Mouse (Mus musculus) ES-CJ7 (cell line): ENCODE data around the gene Cngb1.
"Not testable (repeated sequence)": the region's sequence is repeated elsewhere in the genome, so short reads cannot be mapped to it uniquely, and the experiment has no call there.

Experiments
- DNase-seq: peaks from one replicate; pipeline ENCODE4 v3.0.0; 2011; ENCODE audit warnings: low read depth, low spot score

The Cngb1 gene

DNA sequence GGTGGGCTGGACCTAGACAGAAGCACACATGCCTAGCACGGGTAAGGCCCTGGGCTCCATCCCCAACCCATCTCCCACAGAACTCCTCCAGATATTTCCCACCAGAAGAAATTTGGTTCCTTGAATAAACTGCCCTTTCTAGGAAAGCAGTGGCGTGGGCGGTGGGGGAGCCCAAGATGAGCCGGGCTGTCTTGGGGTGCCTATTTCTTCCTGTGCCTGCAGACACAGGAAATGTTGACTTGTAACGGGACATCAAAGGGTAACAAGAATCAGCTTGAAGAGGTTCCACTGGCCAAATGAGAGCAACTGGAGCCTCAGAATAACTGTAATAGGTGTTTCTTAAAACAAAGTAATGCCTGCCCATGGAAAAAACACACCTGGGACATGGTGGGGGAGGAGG, 59.1 kb downstream of the Cngb1 start:
- DNase-seq: no peak

DNA sequence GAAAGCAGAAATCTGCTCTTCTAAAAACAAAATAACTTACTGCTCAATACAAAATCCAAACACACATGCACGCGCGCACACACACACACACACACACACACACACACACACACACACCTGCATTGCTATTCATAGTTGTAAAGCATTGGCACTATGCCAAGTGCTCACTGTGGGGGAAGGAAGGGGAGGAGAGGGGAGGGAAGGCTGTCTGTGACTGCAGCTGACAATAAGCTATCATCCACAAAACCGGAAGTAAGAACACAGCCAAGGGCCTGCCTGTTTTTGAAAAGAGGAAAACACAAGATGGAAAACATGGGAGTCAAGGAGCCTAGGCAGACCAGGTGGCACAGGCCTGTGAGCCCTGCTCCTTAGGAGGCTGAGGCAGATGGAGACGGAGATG, 61.2 kb downstream of the Cngb1 start:
- DNase-seq: no peak

DNA sequence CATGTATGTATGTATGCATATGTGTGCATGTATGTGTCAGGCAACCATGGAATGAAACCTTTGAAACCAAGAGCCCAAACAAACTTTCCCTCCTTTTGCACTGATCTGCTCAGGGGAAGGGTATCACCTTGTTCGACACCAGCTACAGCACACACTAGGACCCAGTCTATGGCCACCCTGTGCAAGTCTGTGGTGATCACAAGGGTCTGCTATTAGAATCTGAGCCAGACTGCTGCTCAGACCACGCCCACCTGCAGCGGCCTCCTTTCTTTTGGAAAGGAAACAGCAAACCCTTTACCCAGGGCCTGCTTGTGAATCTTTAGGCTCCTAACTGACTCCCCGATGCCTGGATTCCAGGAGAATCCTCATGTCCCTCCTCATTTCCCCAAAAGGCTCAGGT, 62.5 kb downstream of the Cngb1 start:
- DNase-seq: no peak

DNA sequence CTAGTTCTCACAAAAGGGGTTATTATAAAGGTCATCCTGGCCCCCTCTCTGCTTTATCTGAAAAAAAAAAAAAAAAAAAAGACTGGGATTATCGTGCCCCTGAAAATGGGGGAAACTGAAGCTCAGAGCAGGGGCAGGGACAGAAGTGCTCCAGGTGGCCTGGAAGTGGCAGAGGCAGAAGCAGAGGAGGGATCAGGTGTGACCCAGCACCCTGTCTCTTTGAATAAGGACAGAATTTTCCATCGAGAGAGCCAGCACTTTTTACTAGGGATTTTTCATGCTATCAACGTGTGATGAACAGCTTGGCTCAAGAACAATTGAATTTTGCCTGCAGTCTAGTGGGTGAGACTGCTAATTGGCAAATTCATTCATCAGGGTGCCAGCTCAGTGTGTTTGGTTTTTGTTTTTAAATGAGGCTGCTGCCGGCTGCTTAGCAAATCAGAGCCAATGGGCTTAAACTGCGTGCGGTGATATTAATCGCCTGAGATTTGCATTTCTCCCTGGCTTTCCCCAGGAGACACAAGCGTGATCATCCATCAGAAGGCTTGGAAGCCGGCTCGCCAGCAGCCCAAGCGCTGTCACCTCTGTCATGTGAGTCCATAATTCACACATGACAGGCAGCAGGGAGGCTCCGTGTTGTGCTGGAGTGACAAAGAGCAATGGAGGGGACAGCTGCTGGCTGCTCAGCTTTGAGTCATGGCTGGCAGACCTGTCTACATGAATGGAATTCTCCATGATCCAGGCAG, 63.4 kb downstream of the Cngb1 start:
- no peak for DNase-seq

GRCm38 (mm10) chr8:95242099-95242825, 64.1 kb downstream of the Cngb1 start:
- DNase-seq: peak; percentile 38

DNA sequence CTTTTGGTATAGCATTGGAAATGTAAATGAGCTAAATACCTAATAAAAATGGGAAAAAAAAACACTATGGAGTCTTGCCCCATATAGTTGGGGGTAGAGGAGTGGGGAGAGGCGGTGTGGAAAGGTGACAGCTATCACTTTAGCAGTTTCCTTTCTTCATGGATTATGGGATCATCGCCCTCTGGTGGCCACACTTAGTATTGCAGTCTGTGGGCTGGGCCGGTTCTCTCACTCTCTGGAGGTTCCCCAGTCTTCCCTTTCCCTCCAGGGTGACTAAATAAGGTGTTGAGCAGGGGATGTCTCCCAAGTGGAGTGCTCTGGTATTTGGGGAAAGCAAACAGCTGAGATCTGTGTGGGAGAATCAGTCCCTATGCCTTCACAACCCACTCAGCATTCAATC, 70.7 kb downstream of the Cngb1 start:
- peak; percentile 77 for DNase-seq

DNA sequence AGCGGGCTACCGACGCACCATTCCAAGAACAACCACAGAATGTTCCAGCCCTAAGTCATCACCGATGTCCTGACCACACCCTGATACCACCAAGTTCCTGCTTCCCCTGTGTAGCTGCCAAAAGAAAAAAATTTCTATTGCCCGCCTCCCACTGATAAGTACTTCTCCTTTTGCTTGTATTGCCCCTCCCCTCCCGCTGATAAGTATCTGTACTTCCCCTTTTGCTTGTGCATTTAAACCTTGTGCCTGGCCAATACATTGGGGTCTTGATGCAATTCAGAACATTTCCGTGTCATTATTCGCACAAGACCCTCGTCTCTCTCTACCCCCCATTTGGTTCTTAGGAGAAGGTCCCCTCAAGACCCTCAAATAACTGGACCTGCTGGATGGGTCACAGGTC, 76.3 kb downstream of the Cngb1 start:
- not testable (repeated sequence) for DNase-seq

- DNase-seq: no peak
Observed at GRCm38 (mm10) chr8:95227151-95227468, 79.3 kb downstream of the Cngb1 start.

DNA sequence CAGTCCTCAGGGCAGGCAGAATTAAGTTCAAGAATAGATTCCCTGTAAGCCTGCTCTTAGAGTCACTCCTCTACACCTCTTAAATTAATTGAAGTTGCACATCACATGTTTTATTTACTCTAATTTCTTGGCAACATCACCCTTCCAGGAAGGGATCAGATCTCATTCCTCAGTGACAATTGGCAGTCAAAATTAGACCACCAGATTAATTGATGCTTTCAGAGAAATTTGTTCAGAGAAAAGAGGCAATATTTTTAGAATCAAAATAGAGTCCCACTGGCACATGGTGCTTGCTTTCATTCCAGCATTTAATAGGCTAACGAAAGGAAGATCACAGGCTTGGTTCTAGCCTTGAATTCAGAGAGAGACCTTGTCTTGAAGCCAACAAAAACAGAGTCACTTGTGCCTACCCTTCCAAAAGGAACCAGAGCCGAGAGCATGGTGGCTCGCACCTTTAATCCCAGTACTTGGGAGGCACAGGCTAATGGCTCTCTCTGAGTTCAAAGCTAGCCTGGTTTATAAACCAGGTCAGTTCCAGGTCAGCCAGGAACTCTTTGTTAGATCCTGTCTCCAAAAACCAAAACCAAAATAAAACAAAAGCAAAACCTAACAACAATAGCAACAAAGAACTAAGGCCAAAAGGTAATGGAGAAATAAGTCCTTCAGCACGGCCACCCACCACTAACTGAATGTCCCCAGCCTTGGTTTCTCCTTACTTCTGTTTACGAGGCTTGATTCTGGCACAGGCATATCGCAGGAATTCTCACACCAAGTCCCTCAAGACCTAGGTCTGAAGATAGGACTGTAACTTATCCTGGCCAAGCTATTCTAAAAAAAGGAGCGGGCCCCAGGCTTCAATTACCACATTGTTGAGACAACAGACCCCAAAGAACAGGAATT, 79.9 kb downstream of the Cngb1 start:
- no peak for DNase-seq

- no peak for DNase-seq
Observed at GRCm38 (mm10) chr8:95223969-95224368, 82.4 kb downstream of the Cngb1 start.

- DNase-seq: no peak
Observed at GRCm38 (mm10) chr8:95221045-95221444, 85.3 kb downstream of the Cngb1 start.

- no peak for DNase-seq
Observed at GRCm38 (mm10) chr8:95220571-95220998, 85.8 kb downstream of the Cngb1 start.

DNA sequence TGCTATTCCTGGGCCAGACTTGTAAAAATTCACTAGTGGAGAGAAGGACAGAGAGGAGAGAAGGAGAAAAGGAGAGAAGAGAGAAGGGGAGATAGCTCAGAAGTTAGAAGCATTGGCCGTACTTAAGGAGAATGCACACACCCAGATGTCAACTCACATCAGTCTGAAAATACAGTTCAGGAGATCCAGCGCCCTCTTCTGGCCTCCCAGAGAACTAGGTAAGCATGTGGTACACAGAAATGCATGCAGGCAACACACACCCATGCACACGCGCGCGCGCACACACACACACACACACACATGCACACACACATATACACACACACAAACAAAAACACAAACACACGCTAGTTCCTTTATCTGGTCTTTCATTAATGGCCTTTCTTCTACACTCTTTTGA, 86.8 kb downstream of the Cngb1 start:
- DNase-seq: peak; percentile 74

DNA sequence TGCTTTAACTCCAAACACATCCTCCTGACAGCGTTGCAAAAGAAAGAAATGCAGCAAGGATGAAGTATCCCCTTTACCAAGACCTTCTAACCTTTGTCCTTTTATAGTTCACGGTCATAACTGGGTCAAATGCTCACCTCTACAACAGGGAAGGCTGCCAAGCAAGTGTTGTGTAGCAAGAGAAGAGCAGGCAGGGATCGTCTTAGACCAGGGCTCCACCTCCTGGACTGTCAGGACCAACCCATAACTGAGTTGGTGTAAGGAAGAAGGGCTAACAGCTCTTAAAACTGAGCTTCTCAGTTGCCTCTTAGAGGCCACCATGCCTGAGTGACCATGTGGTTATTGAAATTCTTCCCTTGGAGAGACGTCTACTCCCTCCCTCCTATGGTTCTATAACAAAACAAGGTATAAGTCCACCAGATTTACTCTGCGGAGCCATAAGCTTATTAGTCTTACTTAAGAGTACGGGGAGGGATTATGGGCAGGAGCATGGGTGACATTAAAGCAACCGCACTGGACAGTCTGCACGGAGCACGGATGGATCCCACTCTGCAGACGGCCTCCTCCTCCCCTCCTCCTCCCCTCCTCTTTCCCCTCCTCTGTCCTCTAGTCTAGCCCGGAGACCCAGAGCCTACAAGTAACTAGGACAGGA, 90.5 kb downstream of the Cngb1 start:
- DNase-seq: no peak

- DNase-seq: no peak
Observed at GRCm38 (mm10) chr8:95209924-95210323, 96.5 kb downstream of the Cngb1 start.

- no peak for DNase-seq
Observed at GRCm38 (mm10) chr8:95205946-95206345, 100.4 kb downstream of the Cngb1 start.

GRCm38 (mm10) chr8:95204039-95204380, 102.4 kb downstream of the Cngb1 start:
- DNase-seq: peak; percentile 78

- no peak for DNase-seq
Observed at GRCm38 (mm10) chr8:95203326-95204038, 102.9 kb downstream of the Cngb1 start.

DNA sequence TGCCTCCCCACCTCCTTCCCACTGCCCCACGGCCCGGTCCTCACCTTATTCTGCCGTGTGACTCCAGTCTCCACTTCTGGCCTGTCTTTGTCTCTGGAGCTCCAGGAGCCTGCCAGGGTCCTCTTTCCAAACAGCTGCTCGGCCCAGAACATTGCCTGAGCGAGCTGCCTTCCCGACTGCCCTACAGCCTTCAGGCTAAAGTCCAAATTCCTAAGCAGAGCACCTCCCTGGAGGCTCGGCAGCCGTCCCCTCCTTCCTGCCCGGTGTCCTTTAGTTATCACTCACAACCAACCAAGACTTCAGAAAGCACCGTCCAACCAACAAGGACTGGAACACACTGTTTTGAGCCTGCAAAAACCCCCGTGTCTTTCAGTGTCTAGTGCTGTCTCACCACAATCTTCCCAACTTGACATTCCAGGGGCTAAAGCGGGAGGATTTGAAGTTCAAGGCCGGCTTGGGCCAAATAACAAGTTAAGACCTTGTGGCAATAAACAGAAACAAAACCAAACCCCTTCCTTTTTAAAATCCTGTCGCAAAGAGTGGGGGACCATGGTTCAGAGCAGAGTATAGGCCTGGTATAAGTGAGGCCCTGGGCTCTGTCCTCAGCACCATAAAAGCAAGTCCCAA, 103.6 kb downstream of the Cngb1 start, which contains the start of gene Kifc3:
Gene Kifc3 (minus strand): TSS at position 164 of the 627 bp plus-strand sequence.
- DNase-seq: no peak

DNA sequence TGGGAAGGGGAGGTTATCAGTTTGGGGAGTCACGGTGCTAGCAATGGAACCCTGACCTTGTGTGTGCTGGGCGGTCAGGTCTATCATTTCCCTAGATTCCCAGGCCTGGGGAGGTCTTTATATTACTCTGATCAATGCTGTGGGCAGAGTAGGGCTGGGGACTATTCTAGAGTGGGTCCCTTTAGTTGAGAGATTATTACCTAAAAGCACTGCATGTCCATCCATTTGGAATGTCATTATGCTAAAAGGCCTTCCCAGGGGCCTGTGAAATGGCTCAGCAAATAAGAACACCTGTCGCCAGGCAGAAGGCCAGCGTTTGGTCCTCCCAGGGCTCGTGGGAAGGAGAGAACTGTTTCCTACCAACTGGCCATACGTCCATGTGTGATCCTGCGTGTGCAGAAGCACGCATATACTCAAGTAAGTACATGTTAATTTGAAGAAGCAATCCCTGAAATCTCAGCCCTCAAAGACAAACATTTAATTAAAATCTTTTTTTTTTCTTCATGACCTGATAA, 104.3 kb downstream of the Cngb1 start:
- no peak for DNase-seq
